Comparison of ENCODE assay signal across 11 mouse cellular contexts in the genomic region with DNA sequence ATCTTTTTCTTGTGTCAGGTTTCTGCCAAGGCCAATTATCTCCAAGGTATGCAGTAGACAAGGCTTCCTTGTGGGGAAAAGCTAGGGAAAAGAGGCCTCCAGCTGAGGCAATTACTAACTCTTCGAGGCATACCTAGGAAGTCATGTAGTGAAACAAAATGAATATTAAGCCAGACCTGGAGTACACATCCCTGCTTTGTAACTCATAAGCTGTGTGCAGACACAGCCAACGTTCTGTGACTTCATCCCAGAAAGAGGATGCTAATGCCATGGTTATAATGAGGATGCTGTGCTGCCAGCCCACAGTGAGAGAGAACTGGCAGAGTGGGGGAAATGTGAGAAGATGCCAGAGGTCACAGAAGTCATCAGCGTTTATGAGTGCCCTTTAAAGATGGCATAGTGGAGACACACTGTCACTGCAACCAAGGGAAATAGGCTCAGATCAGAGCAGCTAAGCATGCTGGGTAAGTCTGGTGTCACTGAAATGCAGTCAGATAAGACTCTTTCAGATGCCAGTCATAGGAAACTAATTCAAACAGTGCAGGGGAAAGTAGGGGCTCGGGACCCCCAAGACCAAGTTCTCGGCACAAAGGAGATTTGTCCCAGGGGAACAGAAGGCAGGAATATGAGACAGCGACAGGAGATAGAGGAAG. TPM values are rescaled to one million over a fixed set of nuclear protein-coding genes. Genes with fewer than 3 reads are reported as not detected.
DNase-seq lines count a peak whose midpoint lies in the region; ATAC-seq lines count a peak whose summit lies in the region.
"Had no signal": no experiment of that assay in that cellular context is flagged by ENCODE, and none has a peak within 500 bp of the region (broad histone marks: within the 10 kb centered on the region; RNA-seq: fewer than 3 reads in every experiment).

No protein-coding gene starts in this region.

- DNase-seq in liver, embryonic 13.5 days: no peak
- no peak for DNase-seq in liver
- no peak for DNase-seq in forebrain, embryonic 11.5 days (ENCODE audit: low spot score)
- DNase-seq in lung, adult 18-20 months: no peak
- no peak for DNase-seq in lung, postnatal 25 days (ENCODE audit: low spot score)
- DNase-seq in frontal cortex, postnatal 36 days (ENCODE audit: low spot score in 2 of 2): no peak
- DNase-seq: lung, embryonic 14.5 days; right cerebral cortex, postnatal 4 days; thymus, adult 18-20 months had no signal

- peaks cover 29% of the 10 kb centered on the region for H3K4me1 ChIP-seq in liver, embryonic 13.5 days (replicated peaks)
- peaks cover 39% of the 10 kb centered on the region for H3K4me1 ChIP-seq in forebrain, embryonic 11.5 days (replicated peaks; ENCODE audit: control insufficient read depth, insufficient read depth, low read length)
- peaks cover 35% of the 10 kb centered on the region for H3K4me1 ChIP-seq in limb, embryonic 12.5 days (replicated peaks)
- H3K4me1 ChIP-seq in neural tube, embryonic 13.5 days (replicated peaks): peaks cover 52% of the 10 kb centered on the region

- peak overlapping the region; percentile 23 for H3K4me2 ChIP-seq in liver, embryonic 13.5 days
- peak overlapping the region; percentile 36; the same call in 1 of the 2 replicates for H3K4me2 ChIP-seq in forebrain, embryonic 11.5 days (ENCODE audit: low read depth, low read length, severe bottlenecking)
- no peak overlapping the region for H3K4me2 ChIP-seq in limb, embryonic 12.5 days
- peak overlapping the region; percentile 30 for H3K4me2 ChIP-seq in neural tube, embryonic 13.5 days
- H3K4me2 ChIP-seq: lung, embryonic 14.5 days had no signal

- no peak overlapping the region for H3K4me3 ChIP-seq in liver, embryonic 13.5 days (replicated peaks)
- H3K4me3 ChIP-seq in forebrain, embryonic 11.5 days (ENCODE audit: low read depth, low read length): no peak overlapping the region
- H3K4me3 ChIP-seq in limb, embryonic 12.5 days (replicated peaks): no peak overlapping the region
- no peak overlapping the region for H3K4me3 ChIP-seq in neural tube, embryonic 13.5 days

- ATAC-seq in liver, embryonic 13.5 days (ENCODE audit: low read depth): no peak
- no peak for ATAC-seq in forebrain, embryonic 11.5 days (replicated peaks; ENCODE audit: low FRiP score)
- ATAC-seq in limb, embryonic 12.5 days (ENCODE audit: insufficient number of reproducible peaks, insufficient read depth, low FRiP score, low TSS enrichment, low read depth): no peak
- ATAC-seq in neural tube, embryonic 13.5 days (ENCODE audit: low read depth): no peak

- no peaks in the 10 kb centered on the region for H3K27me3 ChIP-seq in liver, embryonic 13.5 days
- no peaks in the 10 kb centered on the region for H3K27me3 ChIP-seq in forebrain, embryonic 11.5 days (ENCODE audit: control insufficient read depth, insufficient read depth, low read length)
- H3K27me3 ChIP-seq in limb, embryonic 12.5 days: no peaks in the 10 kb centered on the region
- no peaks in the 10 kb centered on the region for H3K27me3 ChIP-seq in neural tube, embryonic 13.5 days

- 56% methylated on average over 6 of the region's 6 CpGs for WGBS in liver, embryonic 13.5 days (ENCODE audit: insufficient replicate concordance)
- 25% methylated on average over 6 of the region's 6 CpGs for WGBS in forebrain, embryonic 11.5 days
- 48% methylated on average over 6 of the region's 6 CpGs for WGBS in limb, embryonic 12.5 days
- WGBS in neural tube, embryonic 13.5 days: 20% methylated on average over 6 of the region's 6 CpGs

- H3K9me3 ChIP-seq in liver, embryonic 13.5 days (replicated peaks): no peaks in the 10 kb centered on the region
- no peaks in the 10 kb centered on the region for H3K9me3 ChIP-seq in forebrain, embryonic 11.5 days (ENCODE audit: control insufficient read depth, low read length)
- no peaks in the 10 kb centered on the region for H3K9me3 ChIP-seq in limb, embryonic 12.5 days
- H3K9me3 ChIP-seq in neural tube, embryonic 13.5 days: no peaks in the 10 kb centered on the region

- H3K36me3 ChIP-seq in liver, embryonic 13.5 days: no peaks in the 10 kb centered on the region
- no peaks in the 10 kb centered on the region for H3K36me3 ChIP-seq in forebrain, embryonic 11.5 days (ENCODE audit: control insufficient read depth, insufficient read depth, low read length)
- H3K36me3 ChIP-seq in limb, embryonic 12.5 days: no peaks in the 10 kb centered on the region
- no peaks in the 10 kb centered on the region for H3K36me3 ChIP-seq in neural tube, embryonic 13.5 days

- H3K27ac ChIP-seq in liver, embryonic 13.5 days: no peak overlapping the region
- H3K27ac ChIP-seq in forebrain, embryonic 11.5 days (ENCODE audit: low read depth, low read length): peak overlapping the region; percentile 96
- peak overlapping the region; percentile 14; the same call in 1 of the 2 replicates for H3K27ac ChIP-seq in limb, embryonic 12.5 days
- H3K27ac ChIP-seq in neural tube, embryonic 13.5 days (replicated peaks): peak overlapping the region; percentile 82

- H3K9ac ChIP-seq in liver, embryonic 13.5 days: no peak overlapping the region
- peak overlapping the region; percentile 35 for H3K9ac ChIP-seq in forebrain, embryonic 11.5 days (ENCODE audit: low read length)
- no peak overlapping the region for H3K9ac ChIP-seq in limb, embryonic 12.5 days (replicated peaks)
- H3K9ac ChIP-seq in neural tube, embryonic 13.5 days: 0 out of 2 replicates have a peak overlapping the region, but pooled peaks have one; percentile 22
- H3K9ac ChIP-seq: lung, embryonic 14.5 days had no signal

RNA-seq across cellular contexts. Expression of a gene that starts 24.2 kb away (rescaled TPM):
- polyA plus RNA-seq in liver, embryonic 13.5 days (2015; fragmentation: Nextera tagmentation; extraction: Ambion mirVana): 0.33 and 0.39 TPM in 2 replicates
- polyA plus RNA-seq in forebrain, embryonic 11.5 days (2014; fragmentation: Nextera tagmentation; extraction: Ambion mirVana): 37.8 and 38.5 TPM in 2 replicates
- 5.3 and 5.7 TPM in 2 replicates for polyA plus RNA-seq in limb, embryonic 12.5 days (2016; fragmentation: Nextera tagmentation; extraction: Ambion mirVana)
- 29.2 and 30.8 TPM in 2 replicates for polyA plus RNA-seq in neural tube, embryonic 13.5 days (2015; fragmentation: Nextera tagmentation; extraction: Ambion mirVana)

Comparison
In these comparisons a context has a peak if more than half of its experiments do, and no peak if none do; other contexts are left out.
1. H3K9ac ChIP-seq: peak in forebrain, embryonic 11.5 days (single experiment) and neural tube, embryonic 13.5 days (single experiment); none in liver, embryonic 13.5 days (single experiment) and limb, embryonic 12.5 days (single experiment).